Comparison of ENCODE assay signal across 14 mouse cellular contexts in genomic region chr5:146368971-146369370, GRCm38 (mm10). TPM values are rescaled to one million over a fixed set of nuclear protein-coding genes. Genes with fewer than 3 reads are reported as not detected.
"Had no signal": no experiment of that assay in that cellular context is flagged by ENCODE, and none has a peak within 500 bp of the region (broad histone marks: within the 10 kb centered on the region; RNA-seq: fewer than 3 reads in every experiment).

No protein-coding gene starts in this region.

- DNase-seq: gastrocnemius, adult 2 months; gastrocnemius, postnatal 10 days; gastrocnemius, postnatal 25 days; heart, adult 18-20 months; heart, postnatal 10 days; heart, postnatal 4 days; kidney, adult 18-20 months; kidney, adult 8-10 months; kidney, postnatal 10 days; kidney, postnatal 25 days; kidney, postnatal 4 days; liver; liver, embryonic 13.5 days had no signal

RNA-seq across cellular contexts. Expression of gene Wasf3, which starts 15.8 kb away (rescaled TPM):
- total RNA-seq: granulocyte monocyte progenitor cell, adult 5-6 weeks had no signal
